Mouse (Mus musculus): ENCODE data around the gene Angptl8. TPM values are rescaled to one million over a fixed set of nuclear protein-coding genes. Genes with fewer than 3 reads are reported as not detected.

Gene Angptl8
- polyA plus RNA-seq, 1 experiment: not detected

DNA sequence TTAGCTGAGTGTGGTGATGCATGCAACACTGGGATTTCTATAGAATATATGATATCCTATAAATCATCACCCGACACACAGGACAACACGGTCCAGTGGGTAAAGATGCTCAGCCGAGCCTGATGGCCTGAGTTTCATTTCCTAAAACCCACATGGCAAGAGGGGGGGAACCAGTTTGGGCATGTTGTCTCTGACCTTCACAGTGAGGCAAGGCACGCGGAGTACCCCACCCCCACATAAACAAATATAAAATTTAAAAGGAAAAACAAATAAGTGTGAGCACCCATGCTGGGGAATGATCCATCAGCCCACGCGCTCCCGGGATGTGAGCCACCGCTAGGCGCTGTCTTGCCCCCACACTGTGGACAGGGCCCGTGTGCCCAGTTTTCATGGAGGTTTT is 28.3 kb upstream of the Angptl8 start:
- Histone ChIP-seq H3K4me3 (ENCODE audit: insufficient read depth, low read length) (no peak overlapping the region), H3K27ac (ENCODE audit: insufficient read depth, low read length) (no peak overlapping the region), H3K4me1 (ENCODE audit: control insufficient read depth, insufficient read depth, low read length) (peaks cover 8% of the 10 kb centered on the region)
- TF ChIP-seq CTCF (IDR thresholded peaks at IDR 0.05; ENCODE audit: extremely low read depth, insufficient read depth, low read length) (no peak), POLR2A (IDR thresholded peaks at IDR 0.05; ENCODE audit: extremely low read depth, insufficient read depth, low read length) (no peak)

DNA sequence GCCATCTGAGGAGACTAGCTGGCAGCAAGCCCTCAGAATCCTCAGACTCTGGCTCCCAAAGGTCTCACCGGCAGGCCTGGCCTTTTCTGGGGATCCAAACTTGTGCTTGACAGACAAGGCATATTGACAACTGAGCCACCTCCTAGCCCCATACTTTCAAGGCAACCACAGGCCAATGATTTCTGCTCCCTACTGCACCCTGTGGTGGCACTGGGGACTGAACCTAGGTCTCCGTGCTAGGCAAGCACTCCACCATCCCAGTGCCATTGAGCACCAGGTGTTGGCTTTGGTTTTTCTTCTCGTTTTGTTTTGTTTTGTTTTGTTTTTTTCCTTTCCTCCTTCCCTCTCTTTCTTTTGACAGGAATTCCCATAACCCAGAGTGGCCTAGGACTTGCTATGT is 26.7 kb upstream of the Angptl8 start:
- Histone ChIP-seq H3K4me1 (ENCODE audit: control insufficient read depth, insufficient read depth, low read length) (peaks cover 8% of the 10 kb centered on the region), H3K4me3 (ENCODE audit: insufficient read depth, low read length) (no peak overlapping the region), H3K27ac (ENCODE audit: insufficient read depth, low read length) (no peak overlapping the region)
- TF ChIP-seq POLR2A (IDR thresholded peaks at IDR 0.05; ENCODE audit: extremely low read depth, insufficient read depth, low read length) (no peak), CTCF (IDR thresholded peaks at IDR 0.05; ENCODE audit: extremely low read depth, insufficient read depth, low read length) (peak; percentile 33; the same call in 1 of the 2 replicates)

- H3K4me3 ChIP-seq (ENCODE audit: insufficient read depth, low read length): no peak overlapping the region
- H3K4me1 ChIP-seq (ENCODE audit: control insufficient read depth, insufficient read depth, low read length): peaks cover 5% of the 10 kb centered on the region
- no peak overlapping the region for H3K27ac ChIP-seq (ENCODE audit: insufficient read depth, low read length)
- no peak for TF ChIP-seq CTCF (IDR thresholded peaks at IDR 0.05; ENCODE audit: extremely low read depth, insufficient read depth, low read length)
- no peak for TF ChIP-seq POLR2A (IDR thresholded peaks at IDR 0.05; ENCODE audit: extremely low read depth, insufficient read depth, low read length)
Observed at GRCm38 (mm10) chr9:21811170-21811569, 24.1 kb upstream of the Angptl8 start.

GRCm38 (mm10) chr9:21816716-21817305 is 18.5 kb upstream of the Angptl8 start:
- TF ChIP-seq CTCF (IDR thresholded peaks at IDR 0.05; ENCODE audit: extremely low read depth, insufficient read depth, low read length): no peak
- TF ChIP-seq POLR2A (IDR thresholded peaks at IDR 0.05; ENCODE audit: extremely low read depth, insufficient read depth, low read length): no peak
- no peaks in the 10 kb centered on the region for H3K4me1 ChIP-seq (ENCODE audit: control insufficient read depth, insufficient read depth, low read length)
- H3K4me3 ChIP-seq (ENCODE audit: insufficient read depth, low read length): no peak overlapping the region
- no peak overlapping the region for H3K27ac ChIP-seq (ENCODE audit: insufficient read depth, low read length)

- no peak overlapping the region for H3K27ac ChIP-seq (ENCODE audit: insufficient read depth, low read length)
- no peaks in the 10 kb centered on the region for H3K4me1 ChIP-seq (ENCODE audit: control insufficient read depth, insufficient read depth, low read length)
- TF ChIP-seq POLR2A (IDR thresholded peaks at IDR 0.05; ENCODE audit: extremely low read depth, insufficient read depth, low read length) (no peak), CTCF (IDR thresholded peaks at IDR 0.05; ENCODE audit: extremely low read depth, insufficient read depth, low read length) (no peak)
- no peak overlapping the region for H3K4me3 ChIP-seq (ENCODE audit: insufficient read depth, low read length)
Observed at GRCm38 (mm10) chr9:21818125-21818524, 17.2 kb upstream of the Angptl8 start.

GRCm38 (mm10) chr9:21818561-21818960 is 16.7 kb upstream of the Angptl8 start:
- Histone ChIP-seq H3K4me3 (ENCODE audit: insufficient read depth, low read length) (no peak overlapping the region), H3K4me1 (ENCODE audit: control insufficient read depth, insufficient read depth, low read length) (no peaks in the 10 kb centered on the region), H3K27ac (ENCODE audit: insufficient read depth, low read length) (no peak overlapping the region)
- TF ChIP-seq POLR2A (IDR thresholded peaks at IDR 0.05; ENCODE audit: extremely low read depth, insufficient read depth, low read length) (no peak), CTCF (IDR thresholded peaks at IDR 0.05; ENCODE audit: extremely low read depth, insufficient read depth, low read length) (no peak)

GRCm38 (mm10) chr9:21819181-21819729 is 16.1 kb upstream of the Angptl8 start:
- H3K27ac ChIP-seq (ENCODE audit: insufficient read depth, low read length): no peak overlapping the region
- TF ChIP-seq CTCF (IDR thresholded peaks at IDR 0.05; ENCODE audit: extremely low read depth, insufficient read depth, low read length) (no peak), POLR2A (IDR thresholded peaks at IDR 0.05; ENCODE audit: extremely low read depth, insufficient read depth, low read length) (no peak)

GRCm38 (mm10) chr9:21820183-21820582 is 15.1 kb upstream of the Angptl8 start:
- Histone ChIP-seq H3K4me3 (ENCODE audit: insufficient read depth, low read length) (no peak overlapping the region), H3K27ac (ENCODE audit: insufficient read depth, low read length) (no peak overlapping the region), H3K4me1 (ENCODE audit: control insufficient read depth, insufficient read depth, low read length) (no peaks in the 10 kb centered on the region)
- no peak for TF ChIP-seq CTCF (IDR thresholded peaks at IDR 0.05; ENCODE audit: extremely low read depth, insufficient read depth, low read length)
- TF ChIP-seq POLR2A (IDR thresholded peaks at IDR 0.05; ENCODE audit: extremely low read depth, insufficient read depth, low read length): no peak

More at GRCm38 (mm10) chr9:21819181-21819729, 16.1 kb upstream of the Angptl8 start:
- Histone ChIP-seq H3K4me3 (ENCODE audit: insufficient read depth, low read length) (no peak overlapping the region), H3K4me1 (ENCODE audit: control insufficient read depth, insufficient read depth, low read length) (no peaks in the 10 kb centered on the region)

DNA sequence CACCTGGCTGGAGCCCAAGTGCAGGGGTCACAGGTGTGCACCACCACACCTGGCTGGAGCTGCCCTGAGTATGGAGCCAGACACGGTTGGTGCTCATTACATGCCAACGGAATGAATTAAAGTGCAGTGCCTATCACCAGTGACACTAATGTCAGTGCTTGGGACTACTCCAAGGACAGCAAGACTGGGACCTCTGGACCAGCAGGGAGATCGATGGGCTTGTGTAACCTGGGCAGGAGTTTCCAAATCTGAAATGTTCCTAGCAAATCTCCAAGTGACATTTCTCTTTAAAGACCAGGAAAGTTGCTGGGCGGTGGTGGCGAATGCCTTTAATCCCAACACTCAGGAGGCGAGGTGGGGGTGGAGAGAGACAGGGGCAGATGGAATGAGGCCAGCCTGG is 12.6 kb upstream of the Angptl8 start:
- TF ChIP-seq CTCF (IDR thresholded peaks at IDR 0.05; ENCODE audit: extremely low read depth, insufficient read depth, low read length): no peak
- no peak for TF ChIP-seq POLR2A (IDR thresholded peaks at IDR 0.05; ENCODE audit: extremely low read depth, insufficient read depth, low read length)
- Histone ChIP-seq H3K4me3 (ENCODE audit: insufficient read depth, low read length) (no peak overlapping the region), H3K4me1 (ENCODE audit: control insufficient read depth, insufficient read depth, low read length) (no peaks in the 10 kb centered on the region), H3K27ac (ENCODE audit: insufficient read depth, low read length) (no peak overlapping the region)

DNA sequence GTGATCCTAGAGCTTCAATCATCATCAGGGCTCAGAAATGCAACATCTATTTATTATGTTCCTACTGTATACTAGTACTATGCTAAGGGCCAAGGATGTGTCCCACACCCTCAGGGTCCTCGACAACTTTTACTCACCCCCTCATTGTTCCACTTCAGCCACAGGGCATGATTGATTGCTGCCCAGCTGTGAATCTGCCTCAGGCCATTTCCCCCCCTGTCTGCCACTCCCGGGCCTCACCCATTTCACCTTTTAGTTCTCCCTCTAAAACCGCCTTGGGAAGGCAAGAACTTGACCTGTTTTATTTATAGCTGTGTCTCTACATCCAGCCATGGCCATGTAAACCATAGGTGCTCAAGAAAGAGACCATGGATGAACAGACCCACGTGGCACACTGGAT is 11.4 kb upstream of the Angptl8 start:
- Histone ChIP-seq H3K4me3 (ENCODE audit: insufficient read depth, low read length) (no peak overlapping the region), H3K4me1 (ENCODE audit: control insufficient read depth, insufficient read depth, low read length) (no peaks in the 10 kb centered on the region), H3K27ac (ENCODE audit: insufficient read depth, low read length) (no peak overlapping the region)
- no peak for TF ChIP-seq POLR2A (IDR thresholded peaks at IDR 0.05; ENCODE audit: extremely low read depth, insufficient read depth, low read length)
- TF ChIP-seq CTCF (IDR thresholded peaks at IDR 0.05; ENCODE audit: extremely low read depth, insufficient read depth, low read length): no peak

All from cortical plate, adult 2 months (tissue).